ENCODE assay signal across 8 mouse cellular contexts in the genomic region with DNA sequence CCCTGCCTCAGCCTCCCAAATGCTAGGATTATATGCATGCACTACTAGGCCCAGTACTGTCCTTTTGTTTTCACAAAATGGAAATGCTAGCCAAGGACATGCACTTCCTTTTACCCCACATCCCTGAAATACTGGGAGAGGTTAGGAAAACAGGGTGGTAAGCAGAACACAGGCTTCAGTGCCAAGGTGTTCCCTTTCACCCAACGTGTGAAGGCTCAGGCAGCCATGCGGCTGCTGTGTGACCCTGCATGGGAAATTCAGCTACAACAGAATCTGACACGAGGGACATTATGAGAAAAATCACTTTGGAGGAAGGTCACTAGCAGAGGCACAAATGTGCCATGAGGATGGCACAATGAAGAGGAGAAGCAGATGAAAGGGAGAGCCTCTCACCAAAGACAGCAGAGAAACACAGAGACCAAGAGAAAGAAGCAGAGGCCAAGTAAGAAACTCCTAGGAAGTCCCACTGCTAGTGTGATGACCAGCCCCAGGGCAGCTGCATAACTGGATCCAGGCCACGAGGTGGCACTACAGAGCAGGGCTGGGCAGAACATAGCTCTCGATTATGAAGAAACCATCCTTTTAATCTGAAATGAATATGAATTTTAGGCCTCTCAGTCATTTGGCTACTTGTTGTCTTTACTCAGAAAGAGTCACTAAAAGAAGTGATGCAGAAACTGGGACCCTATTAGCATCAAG. TPM values are rescaled to one million over a fixed set of nuclear protein-coding genes. Genes with fewer than 3 reads are reported as not detected.
DNase-seq lines count a peak whose midpoint lies in the region; ATAC-seq and TF ChIP-seq lines count a peak whose summit lies in the region.

No protein-coding gene starts in this region.

- TF ChIP-seq EP300 in liver, embryonic 14.5 days (IDR thresholded peaks at IDR 0.05; ENCODE audit: low read depth), result no peak

- H3K9ac ChIP-seq in liver, embryonic 14.5 days (replicated peaks), result no peak overlapping the region

- POLR2A ChIA-PET in Patski (lab: Charles Lee), result interaction anchor here (1.1 kb wide), 1 partner anchor 54 kb away, joined by 6 read pairs; no protein-coding TSS in a partner anchor

- peaks cover 30% of the 10 kb centered on the region for H3K36me3 ChIP-seq in liver, embryonic 14.5 days (replicated peaks; ENCODE audit: control insufficient read depth, insufficient read depth, low read depth)

- TF ChIP-seq CTCF in Patski (IDR thresholded peaks at IDR 0.05), result peak; percentile 99
- peak; percentile 95 for TF ChIP-seq CTCF in liver, embryonic 14.5 days (IDR thresholded peaks at IDR 0.05; ENCODE audit: low read depth)

- no peaks in the 10 kb centered on the region for H3K4me1 ChIP-seq in liver, embryonic 14.5 days (replicated peaks; ENCODE audit: control insufficient read depth in 2 of 2, insufficient read depth in 2 of 2, low read length in 1 of 2)

- 36% methylated on average over 5 of the region's 5 CpGs for WGBS in liver, embryonic 14.5 days (ENCODE audit: insufficient replicate concordance)

- intact Hi-C loops in gastrocnemius, postnatal 14 days (cut with DNase I; ENCODE audit: low total_unique reads), result loop anchor here (2.0 kb wide), 1 partner anchor 52 kb away; the partner anchor contains the start of gene Npr1

- CTCF ChIA-PET in Patski (lab: Charles Lee), result interaction anchor here (0.7 to 12.9 kb wide), 21 partner anchors 8 to 297 kb away, joined by 3 to 100 read pairs (median 5); partner anchors contain the start of gene Npr1

- in situ Hi-C loops in Patski (cut with MboI; ENCODE audit: low pct_unique_long_range_greater_than_20kb), result loop anchor here (10.0 kb wide), 1 partner anchor 292 kb away; no protein-coding TSS in a partner anchor

- peak; percentile 65 for DNase-seq in A20 (ENCODE audit: low read depth, low spot score)
- DNase-seq in Patski (ENCODE audit: low read depth, low spot score), result no peak
- DNase-seq in cerebellum, postnatal 10 days, result peak; percentile 84 to 87
- peak; percentile 77 for DNase-seq in gastrocnemius, postnatal 14 days
- DNase-seq in kidney, adult 18-20 months, result peak; percentile 79
- peak in 2 of 3 experiments; percentile 34 to 37 for DNase-seq in liver, embryonic 14.5 days (ENCODE audit: low read depth in 3 of 3, low spot score in 3 of 3)
- peak; percentile 61 for DNase-seq in ovary, adult 18-20 months (ENCODE audit: low spot score)
- peak; percentile 54 for DNase-seq in thymus, postnatal 0 days (ENCODE audit: low spot score)

- no peak overlapping the region for H3K27ac ChIP-seq in liver, embryonic 14.5 days

- H3K4me3 ChIP-seq in liver, embryonic 14.5 days (ENCODE audit: insufficient read depth in 1 of 2, low read depth in 2 of 2, low read length in 2 of 2), result no peak overlapping the region

- no peaks in the 10 kb centered on the region for H3K27me3 ChIP-seq in Patski
- no peaks in the 10 kb centered on the region for H3K27me3 ChIP-seq in liver, embryonic 14.5 days (ENCODE audit: control insufficient read depth, insufficient read depth, low read length)

- ATAC-seq in Patski, result peak; percentile 47
- no peak for ATAC-seq in liver, embryonic 14.5 days (ENCODE audit: insufficient read depth)

- H3K4me2 ChIP-seq in liver, embryonic 14.5 days (ENCODE audit: low read depth), result no peak overlapping the region

- H3K9me3 ChIP-seq in liver, embryonic 14.5 days (ENCODE audit: control insufficient read depth, low read length), result no peaks in the 10 kb centered on the region

RNA-seq across cellular contexts. Expression of gene Ints3, which starts 21.0 kb away (rescaled TPM):
- 77.8 TPM for polyA plus RNA-seq in Patski (2021)
- total RNA-seq in gastrocnemius, postnatal 14 days (2021), result 10 to 100 TPM; 15.7 to 17.7 TPM
- 11.3 and 12.7 TPM in 2 replicates for polyA plus RNA-seq in liver, embryonic 14.5 days (2012; rRNA removed)
- polyA plus RNA-seq in liver, embryonic 14.5 days (2014; fragmentation: Nextera tagmentation; extraction: Ambion mirVana), result 6.6 and 9.4 TPM in 2 replicates
- polyA plus RNA-seq in thymus, postnatal 0 days (2015; fragmentation: Nextera tagmentation; extraction: Ambion mirVana), result 14.5 and 15.7 TPM in 2 replicates

RNA-seq across cellular contexts. Expression of gene Slc27a3, which starts 22.7 kb away (rescaled TPM):
- 2.9 TPM for polyA plus RNA-seq in Patski (2021)
- 1 to 10 TPM; 1.9 to 2.3 TPM for total RNA-seq in gastrocnemius, postnatal 14 days (2021)
- polyA plus RNA-seq in liver, embryonic 14.5 days (2012; rRNA removed), result 2.1 TPM in 2 replicates
- 0.76 and 1.0 TPM in 2 replicates for polyA plus RNA-seq in liver, embryonic 14.5 days (2014; fragmentation: Nextera tagmentation; extraction: Ambion mirVana)
- 5.2 and 5.7 TPM in 2 replicates for polyA plus RNA-seq in thymus, postnatal 0 days (2015; fragmentation: Nextera tagmentation; extraction: Ambion mirVana)

RNA-seq across cellular contexts. Expression of gene Npr1, which starts 53.2 kb away (rescaled TPM):
- 5.3 TPM for polyA plus RNA-seq in Patski (2021)
- 10 to 100 TPM; 14.9 to 15.6 TPM for total RNA-seq in gastrocnemius, postnatal 14 days (2021)
- 6.5 and 7.2 TPM in 2 replicates for polyA plus RNA-seq in liver, embryonic 14.5 days (2012; rRNA removed)
- polyA plus RNA-seq in liver, embryonic 14.5 days (2014; fragmentation: Nextera tagmentation; extraction: Ambion mirVana), result 2.8 and 4.0 TPM in 2 replicates
- polyA plus RNA-seq in thymus, postnatal 0 days (2015; fragmentation: Nextera tagmentation; extraction: Ambion mirVana), result 2.5 and 2.6 TPM in 2 replicates
